Mouse (Mus musculus) MN1 (cell line): ENCODE results near the gene Gm21117.
"Not testable (repeated sequence)": the region's sequence is repeated elsewhere in the genome, so short reads cannot be mapped to it uniquely, and the experiment has no call there.

Experiments
- DNase-seq: peaks from one replicate; pipeline ENCODE4 v3.0.0-alpha.2; 2016; ENCODE audit warnings: low spot score

The Gm21117 gene

GRCm38 (mm10) chrY:51124920-51125319 is at the start of gene Gm21117:
Gene Gm21117 (plus strand): TSS chrY:51125220.
- DNase-seq, result not testable (repeated sequence)
